Mouse (Mus musculus) lung, adult 2 months (tissue): ENCODE results near the gene Sult6b2.

ENCODE experiments used
- CTCF ChIP-seq: fragments of 200-500 bp; IDR thresholded peaks from 2 replicates; pipeline ENCODE4 v1.5.1; 2011; ENCODE audit warnings: mild to moderate bottlenecking, low read length, control low read depth; ENCODE audit not compliant: insufficient read depth
- POLR2A ChIP-seq: fragments of 200-500 bp; IDR thresholded peaks from 2 replicates; pipeline ENCODE4 v1.6.1; 2011; ENCODE audit warnings: low read depth, mild to moderate bottlenecking, control low read depth, low read length, borderline replicate concordance; ENCODE audit errors: extremely low read depth

- TF ChIP-seq CTCF (no peak), POLR2A (no peak)
Observed at GRCm38 (mm10) chr6:142781286-142781685, 23.0 kb downstream of the Sult6b2 start.
